9 mouse cellular contexts compared by ENCODE assay signal in the genomic region with DNA sequence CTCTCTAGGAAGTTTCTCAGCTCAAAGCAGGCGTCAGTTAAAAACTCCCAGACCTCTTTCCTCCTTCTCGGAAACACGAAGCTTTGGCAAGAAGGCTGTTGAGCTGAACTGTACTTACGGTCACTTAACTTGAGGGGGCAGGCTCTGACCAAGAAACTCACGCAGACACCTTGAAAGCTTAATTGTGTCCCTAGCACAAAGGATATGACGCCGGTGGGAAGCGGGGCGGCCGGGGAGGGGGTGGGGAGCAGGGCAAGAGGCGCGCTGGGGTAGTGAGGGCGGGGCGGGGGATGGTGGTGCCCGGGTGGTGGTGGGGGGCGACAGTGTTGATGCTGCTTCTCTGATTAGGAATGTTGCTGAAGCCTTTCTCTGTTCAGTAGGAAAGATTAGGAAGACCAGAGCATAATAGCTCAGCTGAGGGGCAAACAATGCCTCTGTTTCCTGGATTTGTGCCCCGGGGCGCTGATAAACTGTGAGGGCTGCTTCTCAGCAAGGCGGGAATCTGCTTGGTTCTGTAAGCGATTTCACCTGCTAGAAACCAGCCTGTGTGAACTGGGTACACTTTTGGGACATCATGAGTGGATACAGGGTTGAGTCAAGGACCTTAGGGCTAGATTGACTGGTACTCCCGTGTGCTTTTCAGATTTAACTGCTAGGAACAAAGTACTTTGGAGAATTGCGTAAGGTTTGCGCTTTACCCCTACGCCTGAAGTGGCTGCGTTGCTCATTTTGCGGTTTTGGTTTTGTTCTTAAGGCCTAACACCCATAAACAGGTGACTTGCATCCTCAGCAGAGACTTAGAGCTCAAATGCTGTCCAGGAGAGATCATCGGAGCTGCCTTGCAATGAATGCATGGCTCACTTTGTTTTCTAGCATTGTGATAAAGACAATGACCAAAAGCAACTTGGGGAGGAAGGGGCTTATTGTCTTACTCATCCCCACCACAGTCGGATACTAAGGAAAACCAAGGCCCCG. TPM values are rescaled to one million over a fixed set of nuclear protein-coding genes. Genes with fewer than 3 reads are reported as not detected.
DNase-seq lines count a peak whose midpoint lies in the region; ATAC-seq lines count a peak whose summit lies in the region.
"Had no signal": no experiment of that assay in that cellular context is flagged by ENCODE, and none has a peak within 500 bp of the region (broad histone marks: within the 10 kb centered on the region; RNA-seq: fewer than 3 reads in every experiment).

No protein-coding gene starts in this region.

- intact Hi-C loops in left cerebral cortex, postnatal 4 days (cut with DNase I): no loop called here

- 5% methylated on average over 29 of the region's 29 CpGs for WGBS in forebrain, embryonic 16.5 days
- 9% methylated on average over 28 of the region's 29 CpGs for WGBS in hindbrain, embryonic 12.5 days

- H3K9me3 ChIP-seq in forebrain, embryonic 16.5 days (ENCODE audit: control insufficient read depth, low read length): no peaks in the 10 kb centered on the region
- H3K9me3 ChIP-seq in hindbrain, embryonic 12.5 days (replicated peaks): peaks cover 7% of the 10 kb centered on the region; the same call in 1 of the 2 replicates

- DNase-seq in gastrocnemius, adult 18-20 months (ENCODE audit: low spot score): peak; percentile 29
- no peak for DNase-seq in gastrocnemius, adult 8-10 months (ENCODE audit: low spot score in 2 of 2)
- DNase-seq in brain, adult 2 months (ENCODE audit: low read depth, low spot score): peak; percentile 67
- DNase-seq in left cerebral cortex, postnatal 4 days: peak; percentile 65
- DNase-seq in splenic B cell, adult 2 months (ENCODE audit: low read depth, low spot score): peak; percentile 56

- H3K27me3 ChIP-seq in forebrain, embryonic 16.5 days (replicated peaks; ENCODE audit: control insufficient read depth, insufficient read depth, low read length): no peaks in the 10 kb centered on the region
- no peaks in the 10 kb centered on the region; the same call in 1 of the 2 replicates for H3K27me3 ChIP-seq in hindbrain, embryonic 12.5 days
- no peaks in the 10 kb centered on the region for H3K27me3 ChIP-seq in splenic B cell, adult 2 months (ENCODE audit: control insufficient read depth, insufficient read depth, low read length, poor library complexity, severe bottlenecking)
- H3K27me3 ChIP-seq: CH12.LX had no signal

- peak; percentile 91 for ATAC-seq in forebrain, embryonic 16.5 days
- peak; percentile 93 for ATAC-seq in hindbrain, embryonic 12.5 days (ENCODE audit: low FRiP score)
- ATAC-seq in megakaryocyte progenitor cell, adult 5-6 weeks (replicated peaks; ENCODE audit: poor library complexity): peak; percentile 67

- peaks cover 7% of the 10 kb centered on the region for H3K4me1 ChIP-seq in forebrain, embryonic 16.5 days (replicated peaks; ENCODE audit: control insufficient read depth, insufficient read depth, low read length)
- peaks cover 8% of the 10 kb centered on the region for H3K4me1 ChIP-seq in hindbrain, embryonic 12.5 days

- peak overlapping the region; percentile 60 for H3K4me2 ChIP-seq in forebrain, embryonic 16.5 days (ENCODE audit: low read length)
- peak overlapping the region; percentile 60 for H3K4me2 ChIP-seq in hindbrain, embryonic 12.5 days (replicated peaks)

- no peak overlapping the region for H3K27ac ChIP-seq in forebrain, embryonic 16.5 days (ENCODE audit: low read length)
- peak overlapping the region; percentile 76 for H3K27ac ChIP-seq in hindbrain, embryonic 12.5 days

- no peaks in the 10 kb centered on the region for H3K36me3 ChIP-seq in forebrain, embryonic 16.5 days (ENCODE audit: control insufficient read depth, insufficient read depth)
- no peaks in the 10 kb centered on the region for H3K36me3 ChIP-seq in hindbrain, embryonic 12.5 days
- no peaks in the 10 kb centered on the region for H3K36me3 ChIP-seq in splenic B cell, adult 2 months (ENCODE audit: control insufficient read depth, insufficient read depth, low read length, poor library complexity, severe bottlenecking)

- peak overlapping the region; percentile 54 for H3K9ac ChIP-seq in forebrain, embryonic 16.5 days (replicated peaks; ENCODE audit: low read depth, low read length)
- H3K9ac ChIP-seq in hindbrain, embryonic 12.5 days: peak overlapping the region; percentile 53; the same call in 1 of the 2 replicates

- H3K4me3 ChIP-seq in forebrain, embryonic 16.5 days (replicated peaks; ENCODE audit: low read length): peak overlapping the region; percentile 37
- peak overlapping the region; percentile 34 for H3K4me3 ChIP-seq in hindbrain, embryonic 12.5 days

RNA-seq across cellular contexts. Expression of a gene that starts 33.2 kb away (rescaled TPM):
- total RNA-seq in gastrocnemius, adult 18-20 months (2021): 10 to 100 TPM; 58.1 to 66.3 TPM
- 10 to 100 TPM; 52.7 to 77.3 (median 63.6) TPM for total RNA-seq in gastrocnemius, adult 8-10 months (2022)
- 8.4 and 10.1 TPM in 2 replicates for polyA plus RNA-seq in forebrain, embryonic 16.5 days (2015; fragmentation: Nextera tagmentation; extraction: Ambion mirVana)
- polyA plus RNA-seq in hindbrain, embryonic 12.5 days (2016; fragmentation: Nextera tagmentation; extraction: Ambion mirVana): 11.4 and 13.2 TPM in 2 replicates
- 10 to 100 TPM; 24.0 to 27.2 TPM for total RNA-seq in left cerebral cortex, postnatal 4 days (2021)
- 0.05 TPM in 1 of 2 replicates, not detected in the other for total RNA-seq in megakaryocyte progenitor cell, adult 5-6 weeks (2015)
- not detected in 2 replicates for total RNA-seq in megakaryocyte progenitor cell, adult 5-6 weeks (2017)
- total RNA-seq: CH12.LX had no signal

RNA-seq across cellular contexts. Expression of a gene that starts 56.9 kb away (rescaled TPM):
- not detected for total RNA-seq in gastrocnemius, adult 18-20 months (2021)
- not detected for total RNA-seq in gastrocnemius, adult 8-10 months (2022)
- not detected in 2 replicates for polyA plus RNA-seq in forebrain, embryonic 16.5 days (2015; fragmentation: Nextera tagmentation; extraction: Ambion mirVana)
- not detected in 2 replicates for polyA plus RNA-seq in hindbrain, embryonic 12.5 days (2016; fragmentation: Nextera tagmentation; extraction: Ambion mirVana)
- not detected for total RNA-seq in left cerebral cortex, postnatal 4 days (2021)
- total RNA-seq in megakaryocyte progenitor cell, adult 5-6 weeks (2015): 0.15 TPM in 1 of 2 replicates, not detected in the other
- total RNA-seq in megakaryocyte progenitor cell, adult 5-6 weeks (2017): 0.17 TPM in 1 of 2 replicates, not detected in the other
- total RNA-seq: CH12.LX had no signal

Comparison
In these comparisons a context has a peak if more than half of its experiments do, and no peak if none do; other contexts are left out.
1. DNase-seq: peak in gastrocnemius, adult 18-20 months (single experiment), brain, adult 2 months (single experiment), left cerebral cortex, postnatal 4 days (single experiment) and splenic B cell, adult 2 months (single experiment); none in gastrocnemius, adult 8-10 months (0 of 2).
2. RNA of a gene that starts 33.2 kb away (total RNA-seq): 52.7 to 77.3 TPM in gastrocnemius, adult 8-10 months, 58.1 to 66.3 TPM in gastrocnemius, adult 18-20 months and 24.0 to 27.2 TPM in left cerebral cortex, postnatal 4 days; 0.05 TPM in megakaryocyte progenitor cell, adult 5-6 weeks; every median in the first group is over 10 times any median in the second.
3. Peak in every context shown above with its lines, with median percentiles within 50 percentile points of each other: ATAC-seq.